Mouse (Mus musculus) megakaryocyte, embryonic 14.5 days (primary cell): ENCODE measurements around the gene H6pd. TPM values are rescaled to one million over a fixed set of nuclear protein-coding genes. Genes with fewer than 3 reads are reported as not detected.
A peak's percentile ranks its signal among the peaks of the same experiment; 100 is the strongest.

ENCODE experiments used
- H3K27me3 ChIP-seq: replicated peaks from 2 replicates; pipeline ENCODE3; 2012; ENCODE audit warnings: inconsistent platforms
- H3K36me3 ChIP-seq: replicated peaks from 2 replicates; pipeline ENCODE3; 2012; ENCODE audit warnings: low read length, inconsistent platforms, mixed read lengths
- H3K4me1 ChIP-seq: 2 replicates; pipeline ENCODE4 v1.6.1; 2012; ENCODE audit warnings: inconsistent platforms
- H3K4me3 ChIP-seq: replicated peaks from 2 replicates; pipeline ENCODE3; 2012; ENCODE audit warnings: moderate library complexity, mild to moderate bottlenecking, inconsistent platforms
- H3K9me3 ChIP-seq: 2 replicates; pipeline ENCODE4 v1.6.1; 2012; ENCODE audit warnings: inconsistent platforms
- FLI1 ChIP-seq: IDR thresholded peaks from 2 replicates; pipeline ENCODE4 v1.6.1; 2012; ENCODE audit warnings: low read length, inconsistent platforms, mixed read lengths
- GATA1 ChIP-seq: IDR thresholded peaks from 3 replicates; pipeline ENCODE4 v1.6.1; 2012; ENCODE audit warnings: mixed read lengths, low read length, inconsistent platforms, borderline replicate concordance
- polyA plus RNA-seq: library from polyadenylated mRNA; stranded (reverse); fragments of >175 nt; gene quantifications from 2 replicates; pipeline ENCODE4 v1.2.3, GENCODE M21; 2012; ENCODE audit warnings: low replicate concordance; ENCODE audit not compliant: insufficient read depth

Gene H6pd
- polyA plus RNA-seq, 1 experiment = 6.8 TPM

- peaks cover 31% of the 10 kb centered on the region for H3K4me1 ChIP-seq
- peaks cover 10% of the 10 kb centered on the region for H3K27me3 ChIP-seq
- peak overlapping the region; percentile 88 for H3K4me3 ChIP-seq
- no peak for TF ChIP-seq GATA1
- TF ChIP-seq FLI1 = no peak
- peaks cover 46% of the 10 kb centered on the region for H3K36me3 ChIP-seq
- no peaks in the 10 kb centered on the region for H3K9me3 ChIP-seq
Observed at GRCm38 (mm10) chr4:149979819-149980308, 29.0 kb downstream of the H6pd start.

- H3K27me3 ChIP-seq = peaks cover 10% of the 10 kb centered on the region
- no peaks in the 10 kb centered on the region for H3K9me3 ChIP-seq
- peaks cover 31% of the 10 kb centered on the region for H3K4me1 ChIP-seq
- no peak overlapping the region for H3K4me3 ChIP-seq
- peaks cover 36% of the 10 kb centered on the region for H3K36me3 ChIP-seq
- no peak for TF ChIP-seq FLI1
- no peak for TF ChIP-seq GATA1
Observed at GRCm38 (mm10) chr4:149978820-149979219, 30.0 kb downstream of the H6pd start.

GRCm38 (mm10) chr4:149977801-149978544, 30.9 kb downstream of the H6pd start:
- H3K36me3 ChIP-seq = peaks cover 27% of the 10 kb centered on the region
- no peak for TF ChIP-seq FLI1
- TF ChIP-seq GATA1 = no peak
- no peaks in the 10 kb centered on the region for H3K9me3 ChIP-seq
- peaks cover 31% of the 10 kb centered on the region for H3K4me1 ChIP-seq
- peaks cover 13% of the 10 kb centered on the region for H3K27me3 ChIP-seq
- no peak overlapping the region for H3K4me3 ChIP-seq

- Histone ChIP-seq H3K36me3 (peaks cover 19% of the 10 kb centered on the region), H3K27me3 (peaks cover 14% of the 10 kb centered on the region), H3K4me3 (no peak overlapping the region), H3K9me3 (no peaks in the 10 kb centered on the region), H3K4me1 (peaks cover 31% of the 10 kb centered on the region)
- TF ChIP-seq FLI1 = no peak
Observed at GRCm38 (mm10) chr4:149977181-149977580, 31.6 kb downstream of the H6pd start.

GRCm38 (mm10) chr4:149975730-149976254, 33.0 kb downstream of the H6pd start:
- TF ChIP-seq GATA1 = no peak
- TF ChIP-seq FLI1 = no peak
- peaks cover 5% of the 10 kb centered on the region for H3K36me3 ChIP-seq

GRCm38 (mm10) chr4:149975291-149975690, 33.5 kb downstream of the H6pd start:
- Histone ChIP-seq H3K27me3 (peaks cover 18% of the 10 kb centered on the region), H3K36me3 (peaks cover under 1% of the 10 kb centered on the region), H3K4me3 (no peak overlapping the region), H3K9me3 (no peaks in the 10 kb centered on the region), H3K4me1 (peaks cover 24% of the 10 kb centered on the region)
- TF ChIP-seq FLI1 (no peak), GATA1 (no peak)

More at GRCm38 (mm10) chr4:149975730-149976254, 33.0 kb downstream of the H6pd start:
- Histone ChIP-seq H3K4me1 (peaks cover 29% of the 10 kb centered on the region), H3K27me3 (peaks cover 14% of the 10 kb centered on the region), H3K4me3 (no peak overlapping the region), H3K9me3 (no peaks in the 10 kb centered on the region)

GRCm38 (mm10) chr4:149971393-149971792, 37.4 kb downstream of the H6pd start:
- H3K36me3 ChIP-seq = no peaks in the 10 kb centered on the region
- H3K4me1 ChIP-seq = peaks cover 21% of the 10 kb centered on the region
- H3K27me3 ChIP-seq = peaks cover 36% of the 10 kb centered on the region
- no peak overlapping the region for H3K4me3 ChIP-seq
- TF ChIP-seq FLI1 (no peak), GATA1 (no peak)
- H3K9me3 ChIP-seq = no peaks in the 10 kb centered on the region

GRCm38 (mm10) chr4:149968526-149968925, 40.3 kb downstream of the H6pd start:
- H3K27me3 ChIP-seq = peaks cover 59% of the 10 kb centered on the region

GRCm38 (mm10) chr4:149966963-149967362, 41.9 kb downstream of the H6pd start:
- Histone ChIP-seq H3K36me3 (no peaks in the 10 kb centered on the region), H3K9me3 (peaks cover 8% of the 10 kb centered on the region), H3K4me1 (peaks cover 15% of the 10 kb centered on the region), H3K4me3 (no peak overlapping the region), H3K27me3 (peaks cover 56% of the 10 kb centered on the region)
- TF ChIP-seq FLI1 (no peak), GATA1 (no peak)

More at GRCm38 (mm10) chr4:149968526-149968925, 40.3 kb downstream of the H6pd start:
- no peaks in the 10 kb centered on the region for H3K36me3 ChIP-seq
- peaks cover 2% of the 10 kb centered on the region for H3K9me3 ChIP-seq
- H3K4me1 ChIP-seq = peaks cover 15% of the 10 kb centered on the region
- H3K4me3 ChIP-seq = no peak overlapping the region
- TF ChIP-seq GATA1 (no peak), FLI1 (no peak)

GRCm38 (mm10) chr4:149966252-149966651, 42.6 kb downstream of the H6pd start:
- peaks cover 8% of the 10 kb centered on the region for H3K9me3 ChIP-seq
- TF ChIP-seq FLI1 (no peak), GATA1 (no peak)
- H3K4me1 ChIP-seq = peaks cover 15% of the 10 kb centered on the region
- no peak overlapping the region for H3K4me3 ChIP-seq
- peaks cover 56% of the 10 kb centered on the region for H3K27me3 ChIP-seq
- no peaks in the 10 kb centered on the region for H3K36me3 ChIP-seq
